Mouse (Mus musculus) liver, embryonic 16.5 days (tissue): ENCODE results near the gene Tmem202. TPM values are rescaled to one million over a fixed set of nuclear protein-coding genes. Genes with fewer than 3 reads are reported as not detected.
A peak's percentile ranks its signal among the peaks of the same experiment; 100 is the strongest.

Source experiments
- ATAC-seq: fragments of 200-750 bp; cut with Nextera tagmentation; 2 replicates; pipeline ENCODE4 v1.8.0; 2017; ENCODE audit warnings: low read depth, mild to moderate bottlenecking, moderate number of reproducible peaks, moderate library complexity
- H3K27ac ChIP-seq: fragments of 300-500 bp; sonication (generic); 2 replicates; pipeline ENCODE4 v1.5.1; 2014; ENCODE audit warnings: mild to moderate bottlenecking, low read length
- H3K27me3 ChIP-seq: fragments of 300-500 bp; sonication (generic); 2 replicates; pipeline ENCODE4 v1.6.1; 2014; ENCODE audit warnings: low read depth, low read length, mixed read lengths; ENCODE audit not compliant: control insufficient read depth, insufficient read depth
- H3K36me3 ChIP-seq: fragments of 300-500 bp; sonication (generic); 2 replicates; pipeline ENCODE4 v1.6.1; 2014; ENCODE audit warnings: mild to moderate bottlenecking; ENCODE audit not compliant: control insufficient read depth, insufficient read depth
- H3K4me1 ChIP-seq: fragments of 300-500 bp; sonication (generic); 2 replicates; pipeline ENCODE4 v1.6.1; 2014; ENCODE audit warnings: low read depth, low read length, mixed read lengths; ENCODE audit not compliant: control insufficient read depth
- H3K4me2 ChIP-seq: fragments of 300-500 bp; sonication (generic); 2 replicates; pipeline ENCODE4 v1.6.1; 2014; ENCODE audit warnings: low read depth, low read length, mixed read lengths
- H3K4me3 ChIP-seq: fragments of 300-500 bp; sonication (generic); 2 replicates; pipeline ENCODE4 v1.5.1; 2014; ENCODE audit warnings: low read depth, mild to moderate bottlenecking, low read length
- H3K9ac ChIP-seq: fragments of 300-500 bp; sonication (generic); 2 replicates; pipeline ENCODE4 v1.6.1; 2014; ENCODE audit warnings: low read depth, low read length
- H3K9me3 ChIP-seq: fragments of 300-500 bp; sonication (generic); replicated peaks from 2 replicates; pipeline ENCODE4 v1.6.1; 2016; ENCODE audit warnings: low read length; ENCODE audit not compliant: control insufficient read depth
- WGBS: fragments of 180-500 bp; shearing (Covaris S2); extraction: QIAGEN DNeasy Blood & Tissue Kit; methylation state at CpG from one replicate; pipeline ENCODE4 v1.1.7; 2014; ENCODE audit not compliant: insufficient replicate concordance; 5-methylcytosine and 5-hydroxymethylcytosine counted together
- polyA plus RNA-seq: library from polyadenylated mRNA; unstranded; fragments of >200 nt; fragmentation: Nextera tagmentation; extraction: Ambion mirVana; gene quantifications from 2 replicates; pipeline ENCODE4 v1.2.1, GENCODE M21; 2015

Tmem202 gene
- not detected in 2 replicates for polyA plus RNA-seq

DNA sequence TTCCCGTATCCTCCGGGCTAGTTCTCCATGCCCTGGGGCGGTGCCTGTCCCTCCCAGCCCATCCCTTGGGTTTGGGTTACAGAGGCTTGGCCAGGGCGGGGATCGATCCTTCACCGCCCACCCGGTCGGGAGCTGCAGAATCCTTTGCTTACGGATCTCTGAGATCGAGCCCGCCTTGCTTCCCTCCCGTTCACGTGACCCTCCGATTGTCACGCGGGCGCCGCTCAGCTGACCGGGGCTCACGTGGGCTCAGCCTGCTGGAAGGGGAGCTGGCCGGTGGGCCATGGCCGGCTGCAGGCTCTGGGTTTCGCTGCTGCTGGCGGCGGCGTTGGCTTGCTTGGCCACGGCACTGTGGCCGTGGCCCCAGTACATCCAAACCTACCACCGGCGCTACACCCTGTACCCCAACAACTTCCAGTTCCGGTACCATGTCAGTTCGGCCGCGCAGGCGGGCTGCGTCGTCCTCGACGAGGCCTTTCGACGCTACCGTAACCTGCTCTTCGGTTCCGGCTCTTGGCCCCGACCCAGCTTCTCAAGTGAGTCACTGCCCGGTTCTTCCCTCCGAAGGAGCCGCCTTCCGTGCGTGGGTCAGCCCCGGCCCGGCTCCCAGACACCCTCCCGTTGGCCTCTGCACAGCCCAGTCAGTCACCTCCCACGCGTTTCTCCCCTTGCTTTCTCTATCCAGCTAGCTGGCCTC, at the start of gene Tmem202, which contains the start of gene Hexa:
TSS of gene Tmem202 (minus strand) at position 407 of the 697 bp plus-strand sequence.
TSS of gene Hexa (plus strand) at position 100 of the 697 bp plus-strand sequence.
- Histone ChIP-seq H3K27me3 (no peaks in the 10 kb centered on the region; the same call in 1 of the 2 replicates), H3K4me1 (no peaks in the 10 kb centered on the region; the same call in 1 of the 2 replicates), H3K9ac (peak within 1 kb of the TSS; percentile 61), H3K4me3 (peak within 1 kb of the TSS; percentile 65), H3K9me3 (no peaks in the 10 kb centered on the region), H3K4me2 (peak within 1 kb of the TSS; percentile 84), H3K36me3 (no peaks in the 10 kb centered on the region), H3K27ac (no peak within 1 kb of the TSS; the same call in 1 of the 2 replicates)
- 1% methylated on average over 55 of the region's 55 CpGs for WGBS
- ATAC-seq = peak; percentile 69

DNA sequence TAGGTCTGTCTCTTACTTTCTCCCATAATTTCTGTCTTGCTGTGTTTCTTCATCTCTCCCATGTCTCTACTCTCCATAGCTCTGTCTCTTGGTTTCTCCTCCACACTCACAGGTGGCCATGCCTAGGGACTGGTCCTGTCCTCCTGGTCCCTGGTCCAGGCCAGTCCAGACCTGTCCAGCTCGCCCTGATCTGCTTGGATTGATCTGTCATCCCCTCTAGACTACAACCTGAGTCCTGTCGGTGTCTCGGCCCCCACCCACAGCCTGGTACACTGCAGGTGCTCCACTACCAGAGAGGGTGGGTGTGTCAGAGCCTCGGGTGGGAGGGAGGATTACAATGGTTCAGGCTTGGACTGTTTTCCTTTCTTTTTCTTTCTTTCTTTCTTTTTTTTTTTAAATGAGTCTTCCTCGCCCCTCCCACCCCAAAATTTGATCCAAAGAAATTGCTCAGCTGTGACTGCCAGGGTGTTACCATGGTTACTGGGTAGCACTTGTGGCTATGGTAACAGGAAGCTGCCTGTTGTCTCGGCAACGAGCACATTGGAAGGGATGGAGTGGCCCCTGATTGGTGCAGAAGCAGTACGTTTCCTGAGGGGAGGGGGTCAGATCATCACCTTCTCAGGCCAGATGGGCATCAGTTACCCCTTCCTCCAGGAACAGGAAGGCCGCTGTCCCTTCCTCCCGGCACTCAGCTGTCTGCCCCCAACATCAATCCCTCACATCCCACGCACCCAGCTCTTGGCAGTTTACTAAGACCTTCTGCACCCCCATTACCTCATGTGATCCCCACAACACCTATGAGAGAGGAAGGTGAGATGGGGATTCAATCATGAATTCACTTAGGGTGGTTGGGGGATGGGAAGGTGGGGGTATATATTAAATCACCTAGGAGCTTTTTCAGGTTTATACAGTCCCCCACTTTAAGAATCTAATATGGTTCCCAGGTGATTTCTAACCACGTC, 49.3 kb upstream of the Tmem202 start:
- ATAC-seq = no peak
- Histone ChIP-seq H3K9me3 (no peaks in the 10 kb centered on the region), H3K36me3 (no peaks in the 10 kb centered on the region), H3K4me2 (no peak overlapping the region), H3K4me3 (no peak overlapping the region), H3K9ac (no peak overlapping the region), H3K4me1 (no peaks in the 10 kb centered on the region), H3K27ac (no peak overlapping the region), H3K27me3 (peaks cover 64% of the 10 kb centered on the region)
- 34% methylated on average over 12 of the region's 12 CpGs for WGBS

DNA sequence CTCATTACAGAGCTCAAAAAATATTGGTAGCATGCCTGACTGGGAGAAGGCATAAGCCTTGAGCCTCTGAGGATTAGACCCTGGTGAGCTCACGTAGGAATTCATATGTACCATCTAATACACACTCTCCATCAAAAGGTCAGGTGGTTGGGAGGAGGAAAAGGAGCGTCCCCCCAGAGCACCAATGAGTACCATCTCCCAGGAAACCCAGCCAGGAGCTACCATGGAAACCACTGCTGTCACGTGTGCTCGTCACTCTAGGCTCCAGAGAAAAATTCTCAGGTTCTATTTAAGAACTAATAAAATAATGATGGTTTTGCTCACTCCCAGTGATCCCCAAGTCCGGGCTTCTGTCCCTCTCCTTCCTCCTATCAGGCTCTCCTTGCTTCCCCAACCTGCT, 48.6 kb upstream of the Tmem202 start:
- ATAC-seq = no peak
- H3K36me3 ChIP-seq = no peaks in the 10 kb centered on the region
- WGBS = 44% methylated on average over 5 of the region's 5 CpGs
- H3K4me3 ChIP-seq = no peak overlapping the region
- no peaks in the 10 kb centered on the region for H3K9me3 ChIP-seq
- H3K27ac ChIP-seq = no peak overlapping the region
- no peak overlapping the region for H3K9ac ChIP-seq
- no peak overlapping the region for H3K4me2 ChIP-seq
- no peaks in the 10 kb centered on the region for H3K4me1 ChIP-seq
- H3K27me3 ChIP-seq = peaks cover 70% of the 10 kb centered on the region

DNA sequence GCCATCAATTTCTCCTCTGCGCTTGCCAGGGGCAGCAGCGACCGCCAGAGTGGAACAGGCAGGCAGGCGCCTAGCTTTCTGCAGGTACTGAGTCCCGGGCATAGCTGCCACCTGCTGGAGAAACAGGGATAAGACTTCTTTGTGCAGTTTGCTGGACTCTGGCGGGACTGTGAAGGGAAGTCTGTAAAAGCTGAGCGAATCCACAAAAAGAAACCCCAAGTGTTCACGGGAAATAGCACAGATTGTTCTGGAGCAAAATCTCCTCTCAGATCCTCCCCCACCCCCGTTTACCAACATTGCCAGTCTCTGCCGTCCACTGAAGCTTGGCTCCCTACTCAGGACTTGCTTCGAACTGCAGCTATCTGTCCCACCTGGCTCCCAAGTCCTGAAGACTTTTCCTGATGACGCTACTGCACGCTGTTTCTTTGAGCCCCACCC, 45.2 kb upstream of the Tmem202 start:
- Histone ChIP-seq H3K9ac (no peak overlapping the region), H3K4me1 (no peaks in the 10 kb centered on the region), H3K4me2 (peak overlapping the region; percentile 20; the same call in 1 of the 2 replicates), H3K27me3 (peaks cover 78% of the 10 kb centered on the region), H3K9me3 (no peaks in the 10 kb centered on the region), H3K4me3 (peak overlapping the region; percentile 17; the same call in 1 of the 2 replicates), H3K27ac (no peak overlapping the region), H3K36me3 (no peaks in the 10 kb centered on the region)
- WGBS = 3% methylated on average over 13 of the region's 13 CpGs
- ATAC-seq = no peak

DNA sequence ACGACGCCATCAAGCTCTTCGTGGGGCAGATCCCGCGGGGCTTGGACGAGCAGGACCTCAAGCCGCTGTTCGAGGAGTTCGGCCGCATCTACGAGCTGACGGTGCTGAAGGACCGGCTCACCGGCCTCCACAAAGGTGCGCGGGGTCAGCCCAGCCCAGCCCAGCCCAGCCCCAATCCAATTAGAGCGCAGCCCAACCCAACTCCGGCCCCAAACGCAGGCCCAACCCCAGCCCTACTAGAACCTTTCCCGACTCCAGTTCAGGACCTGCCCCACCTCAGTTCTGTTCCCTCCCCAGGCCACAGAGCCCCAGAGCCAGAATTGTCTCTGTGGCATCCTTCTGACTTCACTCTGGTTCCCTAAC, 38.8 kb upstream of the Tmem202 start:
- H3K27me3 ChIP-seq = peaks cover 63% of the 10 kb centered on the region
- H3K36me3 ChIP-seq = no peaks in the 10 kb centered on the region
- no peaks in the 10 kb centered on the region for H3K9me3 ChIP-seq
- 2% methylated on average over 16 of the region's 20 CpGs for WGBS
- peaks cover 14% of the 10 kb centered on the region for H3K4me1 ChIP-seq
- peak overlapping the region; percentile 90 for H3K4me2 ChIP-seq
- no peak overlapping the region for H3K27ac ChIP-seq
- no peak overlapping the region for H3K9ac ChIP-seq
- no peak for ATAC-seq
- peak overlapping the region; percentile 60 for H3K4me3 ChIP-seq

DNA sequence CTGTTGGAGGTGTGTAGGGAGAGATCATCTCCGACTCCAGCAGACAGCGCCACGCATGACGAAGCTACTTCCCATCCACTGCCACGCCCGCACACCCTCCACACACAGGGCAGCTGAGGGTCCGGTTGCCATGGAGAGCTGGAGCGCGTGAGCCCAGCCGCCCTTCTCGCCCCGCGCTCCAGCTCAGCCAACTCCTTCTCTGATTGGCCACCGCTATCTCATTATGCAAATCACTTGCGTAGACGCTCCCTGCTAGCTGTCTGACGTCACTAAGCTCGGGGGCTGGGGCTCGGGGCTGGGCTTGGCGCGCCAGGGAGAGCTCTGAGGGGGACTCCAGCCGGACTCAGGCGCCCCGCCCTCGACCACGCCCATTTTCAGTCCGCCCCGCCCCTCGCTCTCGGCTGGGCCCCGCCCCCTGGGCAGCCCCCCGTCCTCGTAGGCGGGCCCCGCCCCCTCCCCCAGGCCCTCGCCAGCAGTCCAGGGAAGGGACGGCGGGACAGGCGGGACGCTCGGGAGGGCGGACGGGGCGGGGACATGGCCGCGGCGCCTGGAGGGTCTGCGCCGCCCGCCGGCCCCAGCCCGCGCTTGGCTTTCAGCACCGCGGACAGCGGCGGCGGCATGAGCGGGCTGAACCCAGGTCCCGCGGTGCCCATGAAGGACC, 38.3 kb upstream of the Tmem202 start, which contains the start of gene Celf6:
TSS of gene Celf6 (plus strand) at position 74 of the 661 bp plus-strand sequence.
- 0% methylated on average over 41 of the region's 61 CpGs for WGBS
- Histone ChIP-seq H3K9me3 (no peaks in the 10 kb centered on the region), H3K4me2 (peak within 1 kb of the TSS; percentile 90), H3K36me3 (no peaks in the 10 kb centered on the region), H3K27ac (no peak within 1 kb of the TSS), H3K27me3 (peaks cover 60% of the 10 kb centered on the region), H3K4me1 (peaks cover 14% of the 10 kb centered on the region), H3K4me3 (peak within 1 kb of the TSS; percentile 60), H3K9ac (no peak within 1 kb of the TSS)
- ATAC-seq = peak; percentile 94

DNA sequence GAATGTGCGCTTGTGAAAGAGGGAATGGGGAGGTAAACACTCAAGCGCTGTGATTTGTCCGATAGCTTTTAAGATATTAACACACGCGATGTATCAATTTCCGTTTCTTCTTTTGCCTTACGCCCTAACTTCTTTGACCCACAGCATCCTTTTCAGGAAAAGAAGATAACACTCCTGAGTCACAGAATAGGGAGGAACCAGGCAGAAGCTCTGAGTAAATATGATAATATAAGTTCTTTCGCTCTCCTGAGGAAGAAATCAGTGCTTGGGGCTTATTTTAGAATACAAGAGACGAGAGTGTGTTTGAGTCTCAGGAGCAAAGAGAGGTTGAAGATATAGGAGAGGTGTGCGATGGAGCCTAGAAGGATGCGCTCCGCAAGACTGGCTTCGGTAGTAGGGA, 37.8 kb upstream of the Tmem202 start:
- Histone ChIP-seq H3K27me3 (peaks cover 59% of the 10 kb centered on the region), H3K27ac (no peak overlapping the region), H3K4me3 (peak overlapping the region; percentile 60), H3K9me3 (no peaks in the 10 kb centered on the region), H3K4me2 (peak overlapping the region; percentile 90), H3K9ac (no peak overlapping the region), H3K36me3 (no peaks in the 10 kb centered on the region), H3K4me1 (peaks cover 14% of the 10 kb centered on the region)
- WGBS = 12% methylated on average over 13 of the region's 13 CpGs
- ATAC-seq = no peak

DNA sequence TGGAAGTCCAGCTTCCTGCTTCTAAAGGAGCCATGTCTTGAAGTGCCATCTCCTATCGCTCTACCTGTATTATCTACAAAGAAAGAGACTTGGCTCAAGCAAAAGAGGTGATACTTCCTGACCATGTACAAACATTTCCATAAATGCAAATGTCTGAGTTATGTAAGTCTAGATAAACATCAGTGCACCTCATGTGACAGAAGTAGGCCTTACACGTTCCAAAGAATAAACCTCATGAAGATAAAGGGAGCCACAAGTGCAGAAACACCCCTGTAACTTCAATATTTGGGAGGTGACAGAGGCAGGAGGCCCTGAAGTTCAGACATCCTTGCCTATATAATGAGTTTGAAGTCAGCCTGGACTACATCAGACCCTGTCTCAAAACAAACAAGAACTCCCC, 32.2 kb upstream of the Tmem202 start:
- no peaks in the 10 kb centered on the region for H3K4me1 ChIP-seq
- H3K36me3 ChIP-seq = no peaks in the 10 kb centered on the region
- peaks cover 15% of the 10 kb centered on the region for H3K27me3 ChIP-seq
- H3K9ac ChIP-seq = no peak overlapping the region
- ATAC-seq = no peak
- no peaks in the 10 kb centered on the region for H3K9me3 ChIP-seq
- H3K4me3 ChIP-seq = no peak overlapping the region
- H3K4me2 ChIP-seq = no peak overlapping the region
- WGBS = 53% methylated on average over 2 of the region's 2 CpGs
- H3K27ac ChIP-seq = no peak overlapping the region
